Mouse (Mus musculus): ENCODE data around the gene Sgms2. TPM values are rescaled to one million over a fixed set of nuclear protein-coding genes. Genes with fewer than 3 reads are reported as not detected.
A peak's percentile ranks its signal among the peaks of the same experiment; 100 is the strongest.

Gene Sgms2
- total RNA-seq, 2 experiments from 2014 or later, result 1.7 to 1.8 TPM

- no peak for DNase-seq
Observed at GRCm38 (mm10) chr3:131488403-131488802, 2.8 kb downstream of the Sgms2 start.

- DNase-seq, result no peak
Observed at GRCm38 (mm10) chr3:131485388-131485787, 5.8 kb downstream of the Sgms2 start.

GRCm38 (mm10) chr3:131483650-131484049 lies 7.6 kb downstream of the Sgms2 start:
- no peak for DNase-seq

GRCm38 (mm10) chr3:131481976-131482712 lies 9.1 kb downstream of the Sgms2 start:
- DNase-seq, result no peak

- no peak for DNase-seq
Observed at GRCm38 (mm10) chr3:131480659-131481058, 10.6 kb downstream of the Sgms2 start.

GRCm38 (mm10) chr3:131479415-131479814 lies 11.8 kb downstream of the Sgms2 start:
- DNase-seq, result no peak

- DNase-seq, result no peak
Observed at GRCm38 (mm10) chr3:131476002-131476401, 15.2 kb downstream of the Sgms2 start.

GRCm38 (mm10) chr3:131474526-131474925 lies 16.7 kb downstream of the Sgms2 start:
- no peak for DNase-seq

- no peak for DNase-seq
Observed at GRCm38 (mm10) chr3:131473496-131473895, 17.7 kb downstream of the Sgms2 start.

GRCm38 (mm10) chr3:131471836-131472235 lies 19.4 kb downstream of the Sgms2 start:
- no peak for DNase-seq

GRCm38 (mm10) chr3:131471435-131471834 lies 19.8 kb downstream of the Sgms2 start:
- no peak for DNase-seq

GRCm38 (mm10) chr3:131470837-131471236 lies 20.4 kb downstream of the Sgms2 start:
- DNase-seq, result peak in 1 of 2 experiments; percentile 31

GRCm38 (mm10) chr3:131469636-131470035 lies 21.6 kb downstream of the Sgms2 start:
- no peak for DNase-seq

- DNase-seq, result no peak
Observed at GRCm38 (mm10) chr3:131466371-131466770, 24.8 kb downstream of the Sgms2 start.

- DNase-seq, result no peak
Observed at GRCm38 (mm10) chr3:131465536-131466260, 25.5 kb downstream of the Sgms2 start.

- no peak for DNase-seq
Observed at GRCm38 (mm10) chr3:131372996-131373395, 118.2 kb downstream of the Sgms2 start.

- DNase-seq, result no peak
Observed at GRCm38 (mm10) chr3:131368678-131369077, 122.5 kb downstream of the Sgms2 start.

- no peak for DNase-seq
Observed at GRCm38 (mm10) chr3:131367452-131367851, 123.8 kb downstream of the Sgms2 start.

GRCm38 (mm10) chr3:131364632-131365446 lies 126.4 kb downstream of the Sgms2 start:
- DNase-seq, result peak; percentile 37 to 44

- no peak for DNase-seq
Observed at GRCm38 (mm10) chr3:131364194-131364593, 127.0 kb downstream of the Sgms2 start.

- no peak for DNase-seq
Observed at GRCm38 (mm10) chr3:131363602-131364001, 127.6 kb downstream of the Sgms2 start.

GRCm38 (mm10) chr3:131361960-131362359 lies 129.3 kb downstream of the Sgms2 start:
- DNase-seq, result no peak

- DNase-seq, result no peak
Observed at GRCm38 (mm10) chr3:131359011-131359410, 132.2 kb downstream of the Sgms2 start.
